Mouse (Mus musculus) embryonic fibroblast, embryonic 13.5 days (primary cell): ENCODE measurements at regions not wholly inside any gene's neighbourhood (a gene's known extent, or its start where the extent isn't known, plus 50 kb on each side); places are given as distances from the start of the nearest gene placed in this dataset.

Source experiments
- H3K27ac ChIP-seq: 2 replicates; pipeline ENCODE4 v1.5.1; 2012; ENCODE audit warnings: low read length, control low read depth, inconsistent platforms; ENCODE audit not compliant: insufficient read depth
- H3K4me1 ChIP-seq: 2 replicates; pipeline ENCODE4 v1.6.1; 2011; ENCODE audit warnings: low read length; ENCODE audit not compliant: control insufficient read depth, insufficient read depth
- H3K4me3 ChIP-seq: 2 replicates; pipeline ENCODE4 v1.5.1; 2011; ENCODE audit warnings: mild to moderate bottlenecking, control low read depth, low read length; ENCODE audit not compliant: insufficient read depth
- CTCF ChIP-seq: IDR thresholded peaks from 2 replicates; pipeline ENCODE4 v1.5.1; 2011; ENCODE audit warnings: mild to moderate bottlenecking, control low read depth, low read length, moderate library complexity, borderline replicate concordance; ENCODE audit not compliant: insufficient read depth
- POLR2A ChIP-seq: IDR thresholded peaks from 2 replicates; pipeline ENCODE4 v1.6.1; 2011; ENCODE audit warnings: low read depth, mild to moderate bottlenecking, control low read depth, low read length, moderate library complexity

DNA sequence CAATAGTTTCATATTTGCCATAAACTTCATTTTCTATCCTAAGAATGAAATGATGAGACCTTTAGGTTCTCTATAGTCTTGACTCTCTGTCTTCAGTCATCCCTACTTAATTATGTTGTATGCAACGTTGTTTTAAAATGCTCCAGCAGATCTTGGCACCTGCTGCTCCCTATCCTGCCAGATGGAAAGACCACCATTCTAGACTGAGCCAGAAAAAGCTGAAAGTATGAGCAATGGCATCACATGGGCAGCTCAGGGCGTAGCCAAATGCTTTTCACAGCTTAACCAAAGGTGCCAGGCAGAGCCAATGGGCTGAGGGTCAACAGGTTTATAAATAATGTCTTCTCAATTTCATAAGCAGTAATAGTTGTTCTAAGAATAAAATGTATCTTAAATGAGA, 190.2 kb upstream of the Cdh20 start:
- H3K4me1 ChIP-seq, result no peaks in the 10 kb centered on the region
- TF ChIP-seq CTCF (no peak), POLR2A (no peak)
- no peak overlapping the region for H3K4me3 ChIP-seq

DNA sequence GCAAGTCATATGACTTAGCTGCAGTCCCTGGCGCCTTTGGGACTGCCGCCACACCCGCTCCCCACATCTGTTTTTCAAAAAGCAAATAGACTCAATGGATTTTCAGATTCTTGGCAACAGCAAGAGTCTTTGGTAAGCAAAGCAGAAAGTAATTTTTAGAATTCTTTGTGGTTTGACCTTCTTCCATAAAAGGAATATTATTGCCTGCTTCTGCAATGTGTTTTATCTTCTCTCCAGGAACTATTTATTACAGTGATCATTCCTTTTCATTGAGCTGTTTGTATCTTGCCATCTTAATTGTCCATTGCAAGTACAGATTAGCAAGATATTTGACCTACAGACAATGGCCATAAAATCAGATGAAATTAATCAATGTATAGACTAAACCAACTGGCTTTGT, 184.2 kb upstream of the Cdh20 start:
- Histone ChIP-seq H3K4me3 (no peak overlapping the region), H3K27ac (peak overlapping the region; percentile 52; the same call in 1 of the 2 replicates), H3K4me1 (no peaks in the 10 kb centered on the region)
- TF ChIP-seq POLR2A (no peak), CTCF (no peak)

More for the DNA sequence above, 190.2 kb upstream of the Cdh20 start:
- H3K27ac ChIP-seq, result no peak overlapping the region

DNA sequence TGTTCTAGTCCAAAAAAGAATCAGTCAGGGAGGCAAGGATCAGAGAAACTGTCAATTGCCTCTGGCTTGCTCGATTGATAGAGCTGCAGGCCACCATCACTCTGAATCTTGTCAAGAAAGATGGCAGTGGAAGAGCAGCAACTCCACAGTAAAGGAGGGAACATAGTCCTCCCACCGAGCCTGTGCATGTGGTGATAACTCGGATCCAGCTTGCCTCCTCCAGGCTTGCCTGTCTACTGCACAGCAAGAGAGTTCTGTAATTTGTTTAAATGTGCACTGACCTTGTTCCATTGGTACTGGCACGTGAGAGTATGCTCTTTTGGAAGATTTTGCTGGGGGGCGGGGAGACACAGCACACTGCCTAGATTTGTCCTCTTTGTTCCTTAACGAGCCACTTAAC, 181.3 kb upstream of the Cdh20 start:
- H3K27ac ChIP-seq, result no peak overlapping the region
- no peaks in the 10 kb centered on the region for H3K4me1 ChIP-seq
- TF ChIP-seq CTCF (no peak), POLR2A (no peak)
- H3K4me3 ChIP-seq, result no peak overlapping the region

DNA sequence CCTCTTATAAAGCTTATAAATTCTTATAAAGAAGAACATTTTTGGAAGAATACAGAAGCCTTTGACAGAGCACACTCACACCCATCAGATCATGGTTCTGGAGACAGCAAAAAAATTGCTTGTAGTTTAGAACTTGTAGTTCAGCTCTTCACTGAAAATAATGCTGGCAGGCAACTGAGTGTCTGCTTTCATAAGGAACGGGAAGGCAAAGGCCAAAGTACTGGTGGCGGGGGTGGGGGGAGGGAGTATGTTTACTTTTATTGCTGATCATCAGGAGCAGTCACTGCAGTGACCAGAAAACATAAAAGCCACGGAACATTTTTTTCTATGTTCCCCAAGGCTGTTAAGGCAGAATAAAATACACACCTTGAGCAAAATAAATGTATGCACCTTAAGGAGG, 163.0 kb upstream of the Cdh20 start:
- TF ChIP-seq CTCF (no peak), POLR2A (no peak)
- Histone ChIP-seq H3K27ac (no peak overlapping the region), H3K4me1 (no peaks in the 10 kb centered on the region), H3K4me3 (no peak overlapping the region)

DNA sequence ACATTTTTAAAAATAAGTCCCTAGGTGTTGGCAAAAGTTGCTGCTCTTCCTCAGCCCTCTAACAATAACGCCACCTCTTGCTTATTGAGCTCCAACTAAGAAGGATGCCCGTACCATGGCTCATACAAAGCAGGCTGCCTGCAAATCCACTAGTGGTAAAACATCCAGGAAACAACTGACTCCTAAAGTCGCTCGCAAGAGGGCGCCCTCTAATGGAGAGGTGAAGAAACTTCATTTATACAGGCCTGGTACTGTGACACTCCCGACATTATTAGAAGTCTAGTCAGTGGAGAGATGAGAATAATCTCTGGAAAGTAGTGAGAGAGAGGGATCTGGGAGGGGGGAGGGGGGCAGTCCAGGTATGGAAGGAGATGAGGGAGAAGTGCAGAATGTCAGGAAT, 158.9 kb upstream of the Cdh20 start:
- Histone ChIP-seq H3K4me1 (no peaks in the 10 kb centered on the region), H3K27ac (no peak overlapping the region), H3K4me3 (no peak overlapping the region)
- no peak for TF ChIP-seq CTCF
- no peak for TF ChIP-seq POLR2A

DNA sequence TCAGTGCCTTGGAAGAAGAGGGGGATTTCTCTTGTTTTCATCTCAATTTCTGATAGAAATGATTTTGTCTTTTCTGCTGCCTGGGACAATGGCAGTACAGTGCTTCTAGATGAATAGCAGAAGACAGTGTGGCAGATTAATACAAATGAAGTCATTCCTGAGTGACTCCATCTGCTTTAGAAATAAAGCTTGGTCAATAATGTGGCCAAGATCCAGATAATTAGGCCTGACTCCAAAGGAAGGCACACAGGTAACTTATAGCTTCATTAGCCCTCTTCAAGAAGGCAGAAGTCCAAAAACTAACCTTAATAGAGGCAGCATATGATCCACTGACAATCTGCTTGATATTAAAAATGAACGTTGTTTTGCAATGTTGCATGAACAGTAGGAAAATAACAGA, 151.0 kb upstream of the Cdh20 start:
- Histone ChIP-seq H3K27ac (no peak overlapping the region), H3K4me1 (no peaks in the 10 kb centered on the region), H3K4me3 (no peak overlapping the region)
- TF ChIP-seq CTCF, result no peak

DNA sequence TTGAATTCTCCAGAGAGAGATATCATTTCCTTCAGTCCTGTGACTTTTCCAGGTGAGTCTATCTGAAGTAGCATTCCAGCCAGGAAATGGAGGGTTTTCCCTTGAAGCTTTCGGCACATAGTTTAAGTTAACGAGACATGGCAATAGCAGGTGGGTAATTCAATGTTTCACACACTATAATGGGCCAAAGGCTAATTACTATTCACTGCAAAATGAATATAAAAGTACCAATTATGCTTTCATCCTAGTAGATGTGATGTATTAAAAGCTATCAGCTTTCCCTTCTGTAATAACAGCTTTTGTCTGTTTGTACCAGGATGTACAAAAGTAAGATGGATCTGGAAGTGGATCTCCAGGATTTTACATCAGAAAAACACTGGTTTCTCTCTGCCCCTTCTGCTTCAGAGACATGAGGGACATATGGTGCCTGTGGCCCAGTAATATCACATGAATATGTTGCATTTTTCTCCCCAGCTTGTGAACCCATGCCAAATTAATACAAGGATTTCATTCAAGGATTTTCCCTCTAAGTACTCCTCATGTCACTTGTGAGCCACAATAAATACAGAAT, 148.4 kb upstream of the Cdh20 start:
- no peak overlapping the region for H3K4me3 ChIP-seq
- H3K27ac ChIP-seq, result no peak overlapping the region
- no peak for TF ChIP-seq POLR2A
- TF ChIP-seq CTCF, result no peak
- H3K4me1 ChIP-seq, result no peaks in the 10 kb centered on the region

DNA sequence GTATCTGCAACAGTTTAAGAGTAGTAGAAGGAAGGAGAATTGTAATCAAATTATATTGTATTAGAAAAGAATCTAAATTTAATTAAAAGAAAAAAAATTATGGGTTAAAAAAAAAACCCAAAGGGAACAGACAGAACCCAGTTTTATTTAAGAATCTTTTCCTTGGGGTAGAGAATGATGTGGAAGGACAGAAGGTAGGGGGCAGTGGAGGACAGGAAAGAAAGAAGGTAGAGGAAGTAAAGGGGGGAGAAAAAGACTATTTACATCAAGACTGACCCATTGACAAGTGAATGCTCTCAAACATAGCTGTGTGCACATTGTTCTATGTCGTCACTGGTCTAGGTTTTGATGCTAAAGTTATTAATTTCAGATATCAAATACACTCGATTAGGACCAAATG, 142.8 kb upstream of the Cdh20 start:
- no peak for TF ChIP-seq CTCF
- TF ChIP-seq POLR2A, result no peak
- no peaks in the 10 kb centered on the region for H3K4me1 ChIP-seq
- no peak overlapping the region for H3K27ac ChIP-seq
- no peak overlapping the region for H3K4me3 ChIP-seq

DNA sequence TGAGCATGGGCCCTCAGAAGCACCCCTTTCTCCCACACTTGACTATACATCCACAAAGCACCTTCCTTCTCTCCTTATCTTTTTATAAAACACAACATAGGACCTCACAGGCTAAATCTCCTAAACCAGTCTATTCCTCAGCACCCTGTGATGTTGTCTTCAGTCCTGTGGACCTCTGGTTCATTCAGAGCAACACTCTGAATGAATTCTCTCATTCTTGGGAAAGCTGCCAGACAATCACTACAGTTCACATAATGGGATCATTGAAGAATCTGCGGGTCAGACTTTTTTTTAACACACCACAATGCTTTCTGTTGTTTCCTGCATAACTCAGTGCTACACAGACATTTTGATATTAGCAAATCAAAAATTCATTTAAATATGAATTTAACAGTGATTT, 115.9 kb upstream of the Cdh20 start:
- no peaks in the 10 kb centered on the region for H3K4me1 ChIP-seq
- TF ChIP-seq POLR2A (no peak), CTCF (no peak)
- no peak overlapping the region for H3K4me3 ChIP-seq
- H3K27ac ChIP-seq, result no peak overlapping the region
